Mouse (Mus musculus) CD4-positive, CD25-positive, alpha-beta regulatory T cell, adult 2 months (primary cell): ENCODE measurements around the gene Tmem52.

Experiments used
- DNase-seq: peaks from one replicate; pipeline ENCODE4 v3.0.0-alpha.2; 2012; ENCODE audit warnings: low read depth, low spot score

The Tmem52 gene

GRCm38 (mm10) chr4:155468952-155469351 lies at the start of gene Tmem52:
Gene Tmem52, plus strand, starts transcription at chr4:155469114.
- DNase-seq: peak; percentile 57

GRCm38 (mm10) chr4:155420137-155420536 lies 48.8 kb upstream of the Tmem52 start:
- DNase-seq: no peak

GRCm38 (mm10) chr4:155421412-155422370 lies 47.2 kb upstream of the Tmem52 start:
- peak; percentile 30 for DNase-seq

GRCm38 (mm10) chr4:155423988-155424387 lies 44.9 kb upstream of the Tmem52 start:
- no peak for DNase-seq

- no peak for DNase-seq
These were observed 42.6 kb upstream of the Tmem52 start for GRCm38 (mm10) chr4:155426272-155426671.

- no peak for DNase-seq
These were observed 40.5 kb upstream of the Tmem52 start for GRCm38 (mm10) chr4:155428442-155428841.

- no peak for DNase-seq
These were observed 39.7 kb upstream of the Tmem52 start for GRCm38 (mm10) chr4:155429202-155429601.

- no peak for DNase-seq
These were observed 36.6 kb upstream of the Tmem52 start for GRCm38 (mm10) chr4:155432358-155432757.

GRCm38 (mm10) chr4:155433993-155434392 lies 34.9 kb upstream of the Tmem52 start:
- DNase-seq: no peak

- DNase-seq: no peak
These were observed 26.1 kb upstream of the Tmem52 start for GRCm38 (mm10) chr4:155442808-155443207.

GRCm38 (mm10) chr4:155451597-155451996 lies 17.3 kb upstream of the Tmem52 start:
- no peak for DNase-seq

- no peak for DNase-seq
These were observed 10.3 kb upstream of the Tmem52 start for GRCm38 (mm10) chr4:155458575-155458974.

GRCm38 (mm10) chr4:155463050-155463449 lies 5.9 kb upstream of the Tmem52 start:
- no peak for DNase-seq

GRCm38 (mm10) chr4:155463611-155464010 lies 5.3 kb upstream of the Tmem52 start:
- DNase-seq: no peak

- DNase-seq: no peak
These were observed 4.9 kb upstream of the Tmem52 start for GRCm38 (mm10) chr4:155464061-155464460.

- no peak for DNase-seq
These were observed 3.3 kb upstream of the Tmem52 start for GRCm38 (mm10) chr4:155465607-155466006.

GRCm38 (mm10) chr4:155466080-155466479 lies 2.8 kb upstream of the Tmem52 start:
- DNase-seq: no peak

GRCm38 (mm10) chr4:155467237-155468010 lies 1.5 kb upstream of the Tmem52 start:
- DNase-seq: no peak

- no peak for DNase-seq
These were observed 812 bp downstream of the Tmem52 start for GRCm38 (mm10) chr4:155469590-155470262.

- no peak for DNase-seq
These were observed 1.5 kb downstream of the Tmem52 start for GRCm38 (mm10) chr4:155470263-155470953.

GRCm38 (mm10) chr4:155470997-155471396 lies 2.1 kb downstream of the Tmem52 start:
- DNase-seq: no peak
